Mouse (Mus musculus) erythroblast, embryonic 14.5 days (primary cell): ENCODE measurements around the gene Col5a1.

Experiments
- GATA1 ChIP-seq: IDR thresholded peaks from 2 replicates; pipeline ENCODE4 v1.6.1; 2012; ENCODE audit warnings: low read length, inconsistent platforms, mixed read lengths
- TAL1 ChIP-seq: IDR thresholded peaks from 3 replicates; pipeline ENCODE4 v1.6.1; 2012; ENCODE audit warnings: low read length, inconsistent platforms, mixed read lengths

DNA sequence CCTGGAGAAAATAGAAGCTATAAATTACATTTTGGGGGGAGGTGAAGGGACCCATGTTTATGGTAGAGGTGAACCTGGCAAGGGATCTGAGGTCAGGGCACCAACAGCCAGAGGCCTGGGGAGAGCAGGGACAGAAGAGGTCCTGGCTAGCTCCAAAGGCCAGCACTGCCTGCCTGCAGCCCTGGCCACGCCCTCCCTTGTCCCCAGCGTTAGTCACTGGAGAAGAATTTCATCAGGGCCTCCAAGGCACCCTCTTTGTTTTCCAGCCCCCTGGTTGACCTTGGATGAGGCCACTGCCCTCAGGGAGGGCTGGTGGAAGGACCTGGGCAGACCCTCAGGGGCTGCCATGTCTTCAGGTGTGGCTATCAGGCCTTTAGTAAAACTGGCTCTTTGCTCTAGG, 30.1 kb downstream of the Col5a1 start:
- TF ChIP-seq TAL1 (no peak), GATA1 (no peak)
